Mouse (Mus musculus): Measurements from ENCODE around the gene Tiam2. TPM values are rescaled to one million over a fixed set of nuclear protein-coding genes. Genes with fewer than 3 reads are reported as not detected.

Gene Tiam2
- polyA plus RNA-seq, 1 experiment from 2014 or later = 3.6 TPM

DNA sequence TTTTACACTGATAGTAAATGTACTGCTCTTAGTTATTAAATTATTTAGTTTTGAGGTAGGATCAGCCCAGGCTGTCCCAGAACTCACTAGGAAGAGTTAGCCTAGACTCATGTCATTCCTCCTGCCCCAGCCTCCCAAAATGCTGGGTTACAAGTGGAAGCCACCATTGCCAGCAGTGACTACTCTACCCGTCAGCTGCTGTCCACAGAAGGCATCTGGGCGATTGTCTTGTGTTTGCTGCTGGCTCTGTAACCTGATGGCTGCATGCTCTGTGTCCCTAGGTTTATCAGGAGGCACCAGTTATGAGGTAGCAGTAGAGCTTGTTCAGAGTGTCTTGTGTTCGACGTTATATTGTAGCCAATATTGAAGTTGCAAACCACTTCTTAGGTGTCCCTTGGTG is 93.8 kb downstream of the Tiam2 start:
- no peak overlapping the region for H3K27ac ChIP-seq (ENCODE audit: low read depth, low read length)
- H3K4me3 ChIP-seq (ENCODE audit: low read length) = no peak overlapping the region
- 84% methylated on average over 4 of the region's 4 CpGs for WGBS
- no peak overlapping the region for H3K9ac ChIP-seq (ENCODE audit: low read depth, low read length)
- no peaks in the 10 kb centered on the region for H3K36me3 ChIP-seq (ENCODE audit: control insufficient read depth, insufficient read depth, low read length)
- no peaks in the 10 kb centered on the region for H3K4me1 ChIP-seq (ENCODE audit: control insufficient read depth, insufficient read depth, low read depth, low read length)
- no peak for ATAC-seq
- H3K9me3 ChIP-seq (ENCODE audit: control insufficient read depth, low read length) = no peaks in the 10 kb centered on the region
- no peaks in the 10 kb centered on the region for H3K27me3 ChIP-seq (replicated peaks; ENCODE audit: control insufficient read depth, insufficient read depth, low read length)
- no peak overlapping the region for H3K4me2 ChIP-seq (ENCODE audit: low read length)

DNA sequence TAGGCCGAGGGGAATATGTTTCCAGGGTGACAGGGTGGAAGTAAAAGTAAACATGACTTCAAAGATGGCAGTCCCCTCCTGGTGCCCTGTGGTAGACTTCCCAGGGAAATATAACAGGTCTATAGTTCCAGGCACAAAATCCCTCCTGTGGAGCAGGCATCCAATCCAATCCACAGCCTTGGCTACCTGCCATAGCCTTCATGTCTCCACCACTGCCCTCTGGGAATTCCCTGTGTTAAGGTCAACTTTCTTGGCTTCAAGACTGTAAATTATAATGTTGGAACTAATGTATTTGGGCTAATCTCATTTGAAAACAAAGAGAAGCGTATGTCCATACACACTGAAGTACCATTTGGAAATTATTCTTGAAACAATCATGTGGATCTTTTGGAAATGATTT is 97.0 kb downstream of the Tiam2 start:
- Histone ChIP-seq H3K9ac (ENCODE audit: low read depth, low read length) (no peak overlapping the region), H3K4me2 (ENCODE audit: low read length) (no peak overlapping the region), H3K27me3 (replicated peaks; ENCODE audit: control insufficient read depth, insufficient read depth, low read length) (no peaks in the 10 kb centered on the region), H3K9me3 (ENCODE audit: control insufficient read depth, low read length) (no peaks in the 10 kb centered on the region), H3K27ac (ENCODE audit: low read depth, low read length) (no peak overlapping the region), H3K36me3 (ENCODE audit: control insufficient read depth, insufficient read depth, low read length) (no peaks in the 10 kb centered on the region), H3K4me3 (ENCODE audit: low read length) (no peak overlapping the region), H3K4me1 (ENCODE audit: control insufficient read depth, insufficient read depth, low read depth, low read length) (no peaks in the 10 kb centered on the region)
- ATAC-seq = no peak
- 71% methylated on average over 2 of the region's 2 CpGs for WGBS

DNA sequence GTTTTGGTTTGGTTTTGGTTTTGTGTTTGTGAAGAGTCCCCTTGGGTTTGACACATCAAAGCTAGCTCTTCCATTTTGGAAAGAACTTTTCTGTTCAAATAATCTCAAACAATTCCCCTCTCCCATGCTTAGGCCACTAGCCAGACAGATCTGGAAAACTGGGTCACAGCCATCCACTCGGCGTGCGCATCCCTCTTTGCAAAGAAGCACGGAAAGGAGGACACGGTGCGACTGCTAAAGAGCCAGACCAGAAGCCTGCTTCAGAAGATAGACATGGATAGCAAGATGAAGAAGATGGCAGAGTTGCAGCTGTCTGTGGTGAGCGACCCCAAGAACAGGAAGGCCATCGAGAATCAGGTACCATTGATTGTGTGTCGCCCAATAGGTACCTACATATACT is 102.3 kb downstream of the Tiam2 start:
- Histone ChIP-seq H3K9me3 (ENCODE audit: control insufficient read depth, low read length) (no peaks in the 10 kb centered on the region), H3K4me2 (ENCODE audit: low read length) (no peak overlapping the region), H3K4me1 (ENCODE audit: control insufficient read depth, insufficient read depth, low read depth, low read length) (no peaks in the 10 kb centered on the region), H3K4me3 (ENCODE audit: low read length) (no peak overlapping the region), H3K27ac (ENCODE audit: low read depth, low read length) (no peak overlapping the region), H3K9ac (ENCODE audit: low read depth, low read length) (no peak overlapping the region), H3K27me3 (replicated peaks; ENCODE audit: control insufficient read depth, insufficient read depth, low read length) (no peaks in the 10 kb centered on the region), H3K36me3 (ENCODE audit: control insufficient read depth, insufficient read depth, low read length) (no peaks in the 10 kb centered on the region)
- 90% methylated on average over 9 of the region's 9 CpGs for WGBS
- ATAC-seq = no peak

DNA sequence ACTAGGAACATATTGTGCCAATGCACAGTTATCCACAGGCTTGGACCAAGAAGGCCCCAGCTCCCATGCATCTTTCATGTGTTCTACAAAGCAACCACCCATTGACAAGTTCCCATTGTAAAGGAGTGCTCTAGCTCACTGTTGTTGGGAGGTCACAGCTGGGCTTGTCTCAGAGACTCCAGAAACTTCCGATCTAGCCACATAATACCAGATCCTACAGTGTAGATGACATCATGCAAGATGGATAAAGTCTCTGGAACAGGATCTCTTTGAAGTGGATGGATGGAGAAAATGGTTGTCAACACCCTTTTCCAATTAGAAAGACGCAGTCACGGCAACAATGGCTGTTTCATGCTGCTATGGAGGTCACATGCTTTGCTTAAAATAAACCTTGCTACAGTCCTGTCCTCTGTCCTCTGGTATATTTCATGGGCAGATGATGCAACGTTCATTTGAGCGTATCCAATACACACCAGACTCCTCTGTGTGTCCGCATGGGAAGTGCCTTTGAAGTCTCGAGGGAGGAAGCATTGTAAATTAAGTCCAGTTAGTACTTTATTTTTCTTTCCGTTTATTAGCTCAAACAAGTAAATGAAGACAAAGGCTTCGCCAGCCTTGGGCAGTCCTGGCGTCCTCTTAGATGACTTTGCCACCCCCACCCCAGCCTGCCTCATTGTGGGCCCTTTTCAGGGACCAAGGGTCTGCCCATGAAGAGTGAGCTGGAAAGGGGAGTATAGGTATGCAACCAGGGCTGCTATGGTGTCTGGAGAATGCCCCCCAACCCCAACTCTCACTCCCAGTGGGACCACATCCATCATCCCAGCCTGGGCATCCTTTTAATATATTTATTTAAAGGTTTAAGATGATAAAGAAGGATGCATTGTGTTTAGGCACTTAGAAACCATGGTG is 106.5 kb downstream of the Tiam2 start:
- no peak overlapping the region for H3K9ac ChIP-seq (ENCODE audit: low read depth, low read length)

DNA sequence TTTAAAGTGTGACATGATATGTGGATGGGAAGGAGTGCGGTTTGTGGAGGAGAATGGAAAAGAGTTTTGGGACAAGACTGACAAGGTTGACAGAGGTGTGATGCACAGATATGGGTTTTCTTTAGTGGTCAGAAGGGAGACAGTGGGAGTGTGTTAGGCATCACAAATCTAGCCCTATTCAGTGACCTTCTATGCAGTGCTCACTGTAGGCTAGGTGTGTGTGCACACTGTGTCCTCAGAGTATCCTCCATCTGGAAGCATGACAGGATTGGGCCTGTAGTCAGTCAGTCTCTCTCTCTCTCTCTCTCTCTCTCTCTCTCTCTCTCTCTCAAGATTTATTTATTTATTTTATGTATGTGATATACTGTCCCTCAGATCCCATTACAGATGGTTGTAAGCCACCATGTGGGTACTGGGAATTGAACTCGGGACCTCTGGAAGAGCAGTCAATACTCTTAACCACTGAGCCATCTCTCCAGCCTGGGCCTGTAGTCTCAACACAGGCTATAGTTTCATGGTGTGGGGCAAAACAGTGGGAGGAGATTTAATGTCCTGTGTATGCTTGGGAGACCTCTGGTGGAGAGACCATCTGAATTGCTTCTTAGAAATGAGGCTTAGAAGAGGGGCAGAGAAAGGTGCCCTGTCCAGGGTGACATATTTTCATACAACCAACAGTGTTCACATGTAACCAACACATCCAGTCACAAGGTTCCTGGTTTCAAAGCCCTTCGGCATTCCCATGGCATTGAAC is 107.3 kb downstream of the Tiam2 start:
- H3K36me3 ChIP-seq (ENCODE audit: control insufficient read depth, insufficient read depth, low read length) = no peaks in the 10 kb centered on the region
- no peaks in the 10 kb centered on the region for H3K9me3 ChIP-seq (ENCODE audit: control insufficient read depth, low read length)

More for the DNA sequence above, 106.5 kb downstream of the Tiam2 start:
- 62% methylated on average over 10 of the region's 10 CpGs for WGBS
- H3K9me3 ChIP-seq (ENCODE audit: control insufficient read depth, low read length) = no peaks in the 10 kb centered on the region
- H3K27ac ChIP-seq (ENCODE audit: low read depth, low read length) = no peak overlapping the region
- H3K36me3 ChIP-seq (ENCODE audit: control insufficient read depth, insufficient read depth, low read length) = no peaks in the 10 kb centered on the region
- no peaks in the 10 kb centered on the region for H3K27me3 ChIP-seq (replicated peaks; ENCODE audit: control insufficient read depth, insufficient read depth, low read length)
- no peak overlapping the region for H3K4me2 ChIP-seq (ENCODE audit: low read length)
- no peak for ATAC-seq
- H3K4me1 ChIP-seq (ENCODE audit: control insufficient read depth, insufficient read depth, low read depth, low read length) = no peaks in the 10 kb centered on the region
- no peak overlapping the region for H3K4me3 ChIP-seq (ENCODE audit: low read length)

DNA sequence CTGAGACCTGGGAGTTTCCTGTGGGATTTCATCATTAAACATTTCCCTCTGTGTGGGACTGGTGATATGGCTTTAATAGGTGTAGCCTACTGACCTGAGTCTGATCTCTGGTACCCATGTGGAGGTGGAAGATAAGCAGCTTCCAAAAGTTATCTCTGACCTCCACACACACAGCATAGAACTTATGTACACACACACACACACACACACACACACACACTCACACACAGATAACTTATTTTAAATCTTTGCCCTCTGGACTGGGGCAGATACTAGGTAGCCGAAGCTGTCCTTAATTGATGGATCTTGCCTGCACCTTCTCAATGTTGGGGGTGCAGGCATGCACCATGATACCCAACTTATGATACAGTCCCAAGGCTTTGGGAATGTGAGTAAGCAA is 108.9 kb downstream of the Tiam2 start:
- no peak for ATAC-seq
- H3K36me3 ChIP-seq (ENCODE audit: control insufficient read depth, insufficient read depth, low read length) = no peaks in the 10 kb centered on the region

More for the DNA sequence above, 107.3 kb downstream of the Tiam2 start:
- no peak overlapping the region for H3K27ac ChIP-seq (ENCODE audit: low read depth, low read length)
- ATAC-seq = no peak
- H3K4me3 ChIP-seq (ENCODE audit: low read length) = no peak overlapping the region
- WGBS = 93% methylated on average over 3 of the region's 3 CpGs
- H3K4me1 ChIP-seq (ENCODE audit: control insufficient read depth, insufficient read depth, low read depth, low read length) = no peaks in the 10 kb centered on the region
- H3K4me2 ChIP-seq (ENCODE audit: low read length) = no peak overlapping the region
- no peak overlapping the region for H3K9ac ChIP-seq (ENCODE audit: low read depth, low read length)
- no peaks in the 10 kb centered on the region for H3K27me3 ChIP-seq (replicated peaks; ENCODE audit: control insufficient read depth, insufficient read depth, low read length)

DNA sequence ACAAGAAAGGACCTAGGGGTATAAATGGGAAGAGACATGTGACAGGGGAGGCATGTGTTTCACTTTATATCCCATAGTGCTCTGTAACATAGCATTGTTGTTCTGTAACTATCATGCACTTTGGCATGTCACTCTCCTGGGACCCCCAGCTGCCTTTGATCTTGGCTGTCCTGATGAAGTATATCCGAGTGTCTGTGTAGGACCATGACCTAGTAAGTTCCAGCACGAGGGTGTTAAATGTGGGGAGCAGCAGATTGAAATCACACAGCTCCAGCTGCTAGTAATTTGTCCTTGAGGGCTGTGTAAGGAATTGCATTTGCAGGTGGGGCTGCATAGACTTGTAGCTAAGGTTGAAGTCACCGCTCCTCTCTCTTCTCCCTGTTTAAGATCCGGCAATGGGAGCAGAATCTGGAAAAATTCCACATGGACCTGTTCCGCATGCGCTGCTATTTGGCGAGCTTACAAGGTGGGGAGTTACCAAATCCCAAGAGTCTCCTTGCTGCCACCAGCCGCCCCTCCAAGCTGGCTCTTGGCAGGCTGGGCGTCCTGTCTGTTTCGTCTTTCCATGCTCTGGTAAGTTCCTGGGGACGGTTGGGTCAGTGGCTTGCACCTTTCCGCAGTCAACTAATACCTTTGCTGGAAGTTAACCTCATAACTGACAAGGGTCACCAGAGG is 110.6 kb downstream of the Tiam2 start:
- no peak overlapping the region for H3K4me2 ChIP-seq (ENCODE audit: low read length)
- no peak overlapping the region for H3K27ac ChIP-seq (ENCODE audit: low read depth, low read length)
- H3K27me3 ChIP-seq (replicated peaks; ENCODE audit: control insufficient read depth, insufficient read depth, low read length) = no peaks in the 10 kb centered on the region
- H3K4me1 ChIP-seq (ENCODE audit: control insufficient read depth, insufficient read depth, low read depth, low read length) = no peaks in the 10 kb centered on the region
- H3K36me3 ChIP-seq (ENCODE audit: control insufficient read depth, insufficient read depth, low read length) = no peaks in the 10 kb centered on the region
- 67% methylated on average over 12 of the region's 12 CpGs for WGBS
- H3K9me3 ChIP-seq (ENCODE audit: control insufficient read depth, low read length) = no peaks in the 10 kb centered on the region
- H3K9ac ChIP-seq (ENCODE audit: low read depth, low read length) = no peak overlapping the region
- H3K4me3 ChIP-seq (ENCODE audit: low read length) = no peak overlapping the region
- ATAC-seq = no peak

More for the DNA sequence above, 108.9 kb downstream of the Tiam2 start:
- no peaks in the 10 kb centered on the region for H3K9me3 ChIP-seq (ENCODE audit: control insufficient read depth, low read length)
- H3K27me3 ChIP-seq (replicated peaks; ENCODE audit: control insufficient read depth, insufficient read depth, low read length) = no peaks in the 10 kb centered on the region
- H3K27ac ChIP-seq (ENCODE audit: low read depth, low read length) = no peak overlapping the region
- WGBS = 94% methylated on average over 1 of the region's 1 CpGs
- H3K9ac ChIP-seq (ENCODE audit: low read depth, low read length) = no peak overlapping the region
- H3K4me3 ChIP-seq (ENCODE audit: low read length) = no peak overlapping the region
- H3K4me2 ChIP-seq (ENCODE audit: low read length) = no peak overlapping the region
- H3K4me1 ChIP-seq (ENCODE audit: control insufficient read depth, insufficient read depth, low read depth, low read length) = no peaks in the 10 kb centered on the region

DNA sequence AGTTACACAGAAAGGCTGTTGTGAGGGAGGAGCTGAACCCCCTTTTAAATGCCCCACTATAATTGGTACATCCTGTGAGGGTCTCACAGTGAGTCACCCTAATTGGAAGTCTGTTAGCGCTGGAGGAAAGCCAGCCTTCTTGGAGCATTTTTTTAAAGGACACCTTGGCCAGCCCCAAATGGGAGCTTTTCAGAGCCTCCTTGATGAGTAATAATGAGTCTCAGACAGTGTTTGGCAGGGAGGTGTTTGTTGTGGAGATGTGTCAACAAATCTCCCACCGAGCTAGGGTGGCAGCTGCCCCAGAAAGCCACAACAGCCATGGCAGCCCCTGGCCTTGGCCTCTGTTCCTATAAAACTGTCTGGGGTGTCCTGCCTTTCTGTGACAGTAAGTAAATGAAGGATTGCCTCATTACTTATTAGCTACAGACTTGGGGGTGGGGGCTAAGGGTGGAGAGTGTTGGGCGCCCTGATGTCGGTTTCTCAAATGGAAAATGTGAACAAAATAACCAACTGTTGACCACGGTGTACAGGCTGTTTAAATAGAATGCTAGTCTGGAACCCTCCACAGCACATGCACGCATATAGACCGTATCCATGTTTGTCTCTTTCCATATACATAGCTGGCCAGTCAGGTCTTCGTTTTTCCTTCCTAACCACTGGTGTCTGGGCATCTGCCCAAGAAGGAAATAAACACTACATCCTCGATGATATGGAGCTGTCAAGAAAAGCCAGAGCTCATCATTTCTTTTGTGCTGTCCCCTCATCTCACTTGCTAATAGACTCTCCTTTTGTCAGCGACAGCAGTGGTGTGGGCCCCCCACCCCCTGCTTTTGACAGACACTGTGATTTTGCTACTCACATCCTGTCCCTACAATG is 116.4 kb downstream of the Tiam2 start:
- 39% methylated on average over 10 of the region's 10 CpGs for WGBS
- Histone ChIP-seq H3K27ac (ENCODE audit: low read depth, low read length) (peak overlapping the region; percentile 51), H3K4me3 (ENCODE audit: low read length) (no peak overlapping the region)

More for the DNA sequence above, 116.4 kb downstream of the Tiam2 start:
- Histone ChIP-seq H3K9me3 (ENCODE audit: control insufficient read depth, low read length) (no peaks in the 10 kb centered on the region), H3K9ac (ENCODE audit: low read depth, low read length) (no peak overlapping the region), H3K4me1 (ENCODE audit: control insufficient read depth, insufficient read depth, low read depth, low read length) (peaks cover 3% of the 10 kb centered on the region; the same call in 1 of the 2 replicates), H3K36me3 (ENCODE audit: control insufficient read depth, insufficient read depth, low read length) (no peaks in the 10 kb centered on the region), H3K4me2 (ENCODE audit: low read length) (no peak overlapping the region), H3K27me3 (replicated peaks; ENCODE audit: control insufficient read depth, insufficient read depth, low read length) (no peaks in the 10 kb centered on the region)
- peak; percentile 89 for ATAC-seq

Data from hindbrain, embryonic 16.5 days (tissue).